Mouse (Mus musculus) neural tube, embryonic 11.5 days (tissue): ENCODE results near the gene Etv6. TPM values are rescaled to one million over a fixed set of nuclear protein-coding genes. Genes with fewer than 3 reads are reported as not detected.

Experiments
- ATAC-seq: fragments of 200-750 bp; cut with Nextera tagmentation; 2 replicates; pipeline ENCODE4 v1.8.0; 2017; ENCODE audit warnings: moderate number of reproducible peaks, mild to moderate bottlenecking, moderate TSS enrichment, moderate library complexity; ENCODE audit not compliant: insufficient read depth, low FRiP score, low TSS enrichment
- DNase-seq: peaks from one replicate; pipeline ENCODE4 v3.0.0-alpha.2; 2015; ENCODE audit warnings: low spot score
- H3K27ac ChIP-seq: fragments of 300-500 bp; sonication (generic); 2 replicates; pipeline ENCODE4 v1.5.1; 2014; ENCODE audit warnings: low read depth, mild to moderate bottlenecking, low read length
- H3K27me3 ChIP-seq: fragments of 300-500 bp; sonication (generic); 2 replicates; pipeline ENCODE4 v1.6.1; 2014; ENCODE audit warnings: mild to moderate bottlenecking, low read length, mixed read lengths; ENCODE audit not compliant: control insufficient read depth, insufficient read depth
- H3K36me3 ChIP-seq: fragments of 300-500 bp; sonication (generic); 2 replicates; pipeline ENCODE4 v1.6.1; 2014; ENCODE audit warnings: mild to moderate bottlenecking, low read length, moderate library complexity, mixed read lengths; ENCODE audit not compliant: control insufficient read depth, insufficient read depth
- H3K4me1 ChIP-seq: fragments of 300-500 bp; sonication (generic); 2 replicates; pipeline ENCODE4 v1.6.1; 2014; ENCODE audit warnings: low read length, mixed read lengths; ENCODE audit not compliant: control insufficient read depth, insufficient read depth
- H3K4me2 ChIP-seq: fragments of 300-500 bp; sonication (generic); 2 replicates; pipeline ENCODE4 v1.6.1; 2014; ENCODE audit warnings: low read depth, mild to moderate bottlenecking, moderate library complexity
- H3K4me3 ChIP-seq: fragments of 300-500 bp; sonication (generic); 2 replicates; pipeline ENCODE4 v1.5.1; 2014; ENCODE audit warnings: low read depth, low read length
- H3K9ac ChIP-seq: fragments of 300-500 bp; sonication (generic); 2 replicates; pipeline ENCODE4 v1.6.1; 2014; ENCODE audit warnings: mild to moderate bottlenecking, low read length
- H3K9me3 ChIP-seq: fragments of 300-500 bp; sonication (generic); 2 replicates; pipeline ENCODE4 v1.6.1; 2016; ENCODE audit warnings: low read length; ENCODE audit not compliant: control insufficient read depth
- WGBS: fragments of 180-500 bp; shearing (Covaris S2); extraction: QIAGEN DNeasy Blood & Tissue Kit; methylation state at CpG from one replicate; pipeline ENCODE4 v1.1.7; 2014; 5-methylcytosine and 5-hydroxymethylcytosine counted together
- polyA plus RNA-seq: library from polyadenylated mRNA; unstranded; fragments of >200 nt; fragmentation: Nextera tagmentation; extraction: Ambion mirVana; gene quantifications from 2 replicates; pipeline ENCODE4 v1.2.1, GENCODE M21; 2014

The Etv6 gene
- polyA plus RNA-seq, 1 experiment from 2014 or later: 16.9 TPM

DNA sequence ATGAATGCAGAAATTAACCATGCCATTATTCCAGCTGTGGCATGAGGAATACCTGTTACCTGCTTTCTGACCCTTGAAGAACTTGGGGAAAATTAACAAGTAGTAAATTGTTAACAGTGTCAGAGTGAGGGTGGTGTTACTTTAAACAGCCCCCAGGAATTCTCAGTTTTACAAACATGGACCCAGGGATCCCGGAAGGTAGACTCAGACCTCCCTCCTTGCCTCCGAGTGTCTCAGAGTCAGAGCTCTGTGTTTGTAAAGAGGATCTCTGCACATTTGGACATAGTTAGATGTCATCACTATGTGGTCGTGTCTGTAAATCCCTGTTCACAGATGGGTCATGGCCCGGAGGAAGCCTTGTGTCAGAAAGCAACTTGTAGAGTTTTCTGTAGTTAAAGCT lies 124.2 kb downstream of the Etv6 start:
- WGBS: 88% methylated on average over 4 of the region's 4 CpGs
- H3K36me3 ChIP-seq: no peaks in the 10 kb centered on the region
- H3K4me3 ChIP-seq: no peak overlapping the region
- no peak overlapping the region for H3K27ac ChIP-seq
- no peak overlapping the region for H3K4me2 ChIP-seq
- peaks cover 19% of the 10 kb centered on the region for H3K4me1 ChIP-seq
- no peak for ATAC-seq
- no peaks in the 10 kb centered on the region for H3K9me3 ChIP-seq
- no peak overlapping the region for H3K9ac ChIP-seq
- DNase-seq: no peak
- no peaks in the 10 kb centered on the region for H3K27me3 ChIP-seq

DNA sequence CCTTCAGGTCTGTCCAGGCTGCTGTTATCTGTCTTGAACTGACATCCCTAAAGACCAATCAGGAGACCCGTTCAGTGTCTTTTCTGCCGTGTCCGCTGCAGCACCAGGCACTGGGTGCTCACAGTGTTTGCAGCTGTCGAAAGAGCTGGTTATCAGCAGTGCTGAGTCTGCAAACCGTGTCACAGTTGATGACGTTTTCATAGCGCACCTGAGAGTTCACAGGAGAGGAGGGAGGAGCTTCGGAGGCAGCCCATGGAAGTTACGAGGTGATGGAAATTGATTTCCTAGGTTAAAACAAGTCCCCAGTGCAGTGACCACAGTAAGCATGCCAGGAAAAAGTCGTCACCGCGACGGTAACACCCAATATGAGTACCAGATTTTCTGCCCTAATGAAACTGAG lies 125.5 kb downstream of the Etv6 start:
- no peak for ATAC-seq
- Histone ChIP-seq H3K4me3 (no peak overlapping the region), H3K4me2 (no peak overlapping the region), H3K4me1 (peaks cover 13% of the 10 kb centered on the region), H3K27ac (no peak overlapping the region), H3K9ac (no peak overlapping the region), H3K9me3 (no peaks in the 10 kb centered on the region), H3K27me3 (no peaks in the 10 kb centered on the region), H3K36me3 (no peaks in the 10 kb centered on the region)
- WGBS: 79% methylated on average over 13 of the region's 13 CpGs
- no peak for DNase-seq

DNA sequence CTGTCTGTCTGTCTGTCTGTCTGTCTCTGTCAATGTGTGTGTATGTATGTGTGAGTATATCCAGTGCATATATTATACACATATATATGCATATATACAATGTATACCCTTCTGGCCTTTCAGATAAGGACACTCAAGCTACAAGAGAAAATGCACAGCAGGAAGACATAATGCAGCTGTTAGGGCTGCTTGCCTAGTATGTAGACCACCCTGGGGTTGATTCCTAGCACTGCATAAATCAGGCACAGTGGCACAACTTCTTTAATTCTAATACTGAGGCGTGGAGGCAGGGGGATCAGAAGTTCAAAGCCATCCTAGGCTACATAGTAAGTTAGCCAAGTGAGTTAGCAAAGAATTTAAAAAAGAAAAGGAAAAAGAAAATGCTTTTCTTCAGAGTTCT lies 127.8 kb downstream of the Etv6 start:
- no peak for ATAC-seq
- 91% methylated on average over 1 of the region's 1 CpGs for WGBS
- Histone ChIP-seq H3K4me3 (no peak overlapping the region), H3K36me3 (no peaks in the 10 kb centered on the region), H3K9ac (no peak overlapping the region), H3K4me2 (no peak overlapping the region), H3K4me1 (no peaks in the 10 kb centered on the region), H3K27ac (no peak overlapping the region), H3K9me3 (no peaks in the 10 kb centered on the region), H3K27me3 (no peaks in the 10 kb centered on the region)
- DNase-seq: no peak

DNA sequence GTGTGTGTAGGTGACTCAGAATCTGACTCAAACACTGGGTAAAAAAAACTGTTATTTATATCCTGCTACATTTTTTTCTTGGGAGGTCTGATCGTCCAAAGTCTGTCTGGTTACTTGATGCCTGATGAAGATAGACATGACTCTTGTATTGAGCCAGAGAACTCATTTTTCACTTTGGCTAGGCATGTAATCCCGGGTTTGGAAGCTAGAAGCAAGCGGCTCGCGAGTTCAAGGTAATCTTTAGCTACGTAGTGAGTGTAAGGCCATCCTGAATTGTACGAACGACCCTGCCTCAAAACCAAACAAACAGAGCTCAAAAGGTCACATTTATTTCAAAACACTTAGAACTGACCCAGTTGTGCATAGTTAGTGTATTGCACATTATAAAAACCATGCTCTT lies 128.9 kb downstream of the Etv6 start:
- WGBS: 87% methylated on average over 8 of the region's 8 CpGs
- no peak overlapping the region for H3K27ac ChIP-seq
- no peak overlapping the region for H3K4me3 ChIP-seq
- no peaks in the 10 kb centered on the region for H3K9me3 ChIP-seq
- no peak overlapping the region for H3K4me2 ChIP-seq
- no peak overlapping the region for H3K9ac ChIP-seq
- H3K36me3 ChIP-seq: no peaks in the 10 kb centered on the region
- no peak for DNase-seq
- no peak for ATAC-seq
- H3K27me3 ChIP-seq: no peaks in the 10 kb centered on the region
- no peaks in the 10 kb centered on the region for H3K4me1 ChIP-seq

DNA sequence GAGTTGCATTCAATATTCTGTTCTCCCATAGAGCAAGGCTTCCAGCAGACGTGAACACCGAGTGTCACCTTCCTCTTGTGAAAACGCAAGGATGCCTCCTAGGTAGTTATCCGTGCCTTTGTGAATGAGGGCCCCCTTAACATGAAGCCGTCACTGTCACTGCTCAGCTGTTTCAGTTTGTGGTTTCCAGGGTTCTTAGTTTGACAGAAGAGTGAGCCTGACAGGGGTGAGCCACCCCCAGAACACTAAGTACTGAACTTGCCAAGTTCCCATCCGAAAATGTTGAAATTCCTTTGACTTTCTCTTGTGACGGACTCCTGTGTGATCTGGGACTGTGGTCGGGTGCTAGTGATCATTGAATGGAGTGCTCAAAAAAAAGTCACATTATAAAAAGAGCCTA lies 129.5 kb downstream of the Etv6 start:
- WGBS: 80% methylated on average over 8 of the region's 8 CpGs
- Histone ChIP-seq H3K9me3 (no peaks in the 10 kb centered on the region), H3K27me3 (no peaks in the 10 kb centered on the region), H3K9ac (no peak overlapping the region), H3K4me1 (no peaks in the 10 kb centered on the region), H3K36me3 (no peaks in the 10 kb centered on the region), H3K27ac (no peak overlapping the region), H3K4me2 (no peak overlapping the region), H3K4me3 (no peak overlapping the region)
- no peak for ATAC-seq
- no peak for DNase-seq

DNA sequence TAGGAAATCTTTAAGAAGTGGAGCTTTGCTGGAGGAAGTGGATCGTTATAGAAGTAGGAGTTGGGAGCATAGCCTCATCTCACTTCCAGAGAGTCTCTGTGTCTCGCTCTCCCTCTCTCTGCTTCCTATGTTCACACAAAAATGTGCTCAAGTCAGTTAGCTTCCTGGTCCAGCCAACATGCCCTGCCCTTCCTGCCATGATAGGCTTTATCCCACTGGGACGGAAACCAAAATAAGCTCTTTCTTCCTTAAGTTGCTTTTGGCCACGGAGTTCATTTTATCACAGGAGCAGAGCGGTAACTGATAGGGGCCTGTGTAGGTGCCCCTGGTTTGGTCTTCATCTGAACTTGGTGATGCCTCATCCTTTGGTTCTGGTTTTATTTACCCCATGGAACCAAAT lies 132.5 kb downstream of the Etv6 start:
- no peak overlapping the region for H3K27ac ChIP-seq
- H3K4me1 ChIP-seq: no peaks in the 10 kb centered on the region
- no peak overlapping the region for H3K4me2 ChIP-seq
- 82% methylated on average over 5 of the region's 5 CpGs for whole genome bisulfite sequencing
- H3K9me3 ChIP-seq: no peaks in the 10 kb centered on the region
- no peaks in the 10 kb centered on the region for H3K27me3 ChIP-seq
- no peak for DNase-seq
- H3K36me3 ChIP-seq: no peaks in the 10 kb centered on the region
- ATAC-seq: no peak
- H3K9ac ChIP-seq: no peak overlapping the region
- H3K4me3 ChIP-seq: no peak overlapping the region

DNA sequence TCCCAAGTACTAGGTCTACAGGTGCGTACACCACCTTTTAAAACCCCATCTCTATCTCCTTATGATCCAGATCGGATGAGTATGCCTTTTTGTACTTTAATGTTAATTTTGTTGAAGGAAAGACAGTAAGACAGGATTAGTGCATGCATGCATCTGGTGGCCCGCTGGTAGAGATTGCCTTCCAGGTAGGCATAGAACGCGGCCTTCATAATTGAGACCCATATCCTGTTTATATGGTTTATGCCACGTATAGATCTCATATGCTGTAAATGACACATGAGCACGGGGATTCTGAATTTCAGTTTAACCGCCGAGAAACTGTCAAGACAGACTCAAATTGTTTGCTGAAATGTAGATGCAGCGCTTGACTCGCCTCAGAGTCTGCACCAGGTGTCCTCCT lies 133.3 kb downstream of the Etv6 start:
- ATAC-seq (no peak), DNase-seq (no peak)
- H3K4me2 ChIP-seq: no peak overlapping the region
- no peak overlapping the region for H3K9ac ChIP-seq
- no peaks in the 10 kb centered on the region for H3K9me3 ChIP-seq
- no peak overlapping the region for H3K27ac ChIP-seq
- H3K4me1 ChIP-seq: no peaks in the 10 kb centered on the region
- no peak overlapping the region for H3K4me3 ChIP-seq
- H3K27me3 ChIP-seq: no peaks in the 10 kb centered on the region
- H3K36me3 ChIP-seq: no peaks in the 10 kb centered on the region
- WGBS: 93% methylated on average over 11 of the region's 11 CpGs

DNA sequence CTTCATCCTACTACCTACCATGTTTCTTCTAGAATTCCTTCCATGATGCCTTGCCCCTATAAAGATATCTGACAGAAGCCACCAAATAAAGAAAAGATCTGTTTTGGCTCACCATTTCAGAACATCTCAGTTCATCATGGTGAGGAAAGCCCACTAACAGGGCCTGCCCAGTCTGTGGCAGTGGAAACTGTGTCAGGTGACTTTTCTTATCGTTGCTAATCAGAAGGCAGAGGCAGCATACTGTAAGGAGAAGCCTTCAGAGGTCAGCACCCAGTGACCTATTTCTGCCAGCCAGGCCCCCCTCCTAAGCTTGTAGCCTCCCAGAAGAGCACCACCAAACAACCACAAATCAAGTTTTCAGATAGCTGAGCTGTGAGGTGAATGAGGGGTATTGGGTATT lies 135.7 kb downstream of the Etv6 start:
- no peaks in the 10 kb centered on the region for H3K27me3 ChIP-seq
- H3K4me3 ChIP-seq: no peak overlapping the region
- ATAC-seq: no peak
- H3K9ac ChIP-seq: no peak overlapping the region
- DNase-seq: no peak
- H3K27ac ChIP-seq: no peak overlapping the region
- H3K4me1 ChIP-seq: no peaks in the 10 kb centered on the region
- 82% methylated on average over 1 of the region's 1 CpGs for WGBS
- H3K36me3 ChIP-seq: no peaks in the 10 kb centered on the region
- no peaks in the 10 kb centered on the region for H3K9me3 ChIP-seq
- H3K4me2 ChIP-seq: no peak overlapping the region

DNA sequence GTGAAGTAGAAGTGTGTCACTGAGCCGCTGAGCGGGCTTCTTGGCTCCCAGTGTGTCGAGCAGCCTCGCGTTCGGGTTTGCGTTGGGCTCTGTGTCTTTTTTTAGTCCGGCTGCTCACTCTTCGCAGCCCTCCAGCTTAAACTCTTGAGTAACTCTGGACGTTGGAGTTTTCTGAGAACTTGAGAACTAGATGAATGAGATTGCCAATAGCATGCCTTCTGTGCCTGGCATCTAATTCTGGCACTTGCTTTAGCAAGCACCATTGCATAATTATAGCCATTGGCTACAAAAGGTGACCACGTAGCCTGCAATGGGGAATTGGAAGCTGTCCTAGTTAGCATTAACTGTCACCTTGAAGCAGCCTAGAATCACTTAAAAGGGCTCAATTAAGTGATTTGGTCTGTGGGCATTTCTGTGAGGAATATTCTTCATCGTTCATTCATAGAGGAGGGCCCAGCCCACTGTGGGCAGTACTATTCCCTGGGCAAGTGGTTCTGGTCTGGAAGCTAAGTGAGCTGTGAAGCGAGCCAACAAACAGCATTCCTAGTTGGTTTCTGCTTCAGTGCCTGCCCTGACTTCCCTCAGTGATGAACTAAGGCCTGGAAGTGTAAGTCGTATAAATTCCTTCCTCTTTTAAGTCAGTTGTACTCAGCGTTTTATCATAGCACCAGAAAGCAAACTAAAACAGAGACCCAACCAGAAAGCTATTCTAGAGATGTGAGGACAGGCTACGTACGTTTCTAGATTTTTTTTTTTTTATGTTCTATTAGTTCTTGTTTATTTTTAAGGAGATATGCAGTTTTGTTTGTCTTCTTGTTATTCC lies 136.6 kb downstream of the Etv6 start:
- Histone ChIP-seq H3K9me3 (no peaks in the 10 kb centered on the region), H3K27ac (no peak overlapping the region), H3K36me3 (no peaks in the 10 kb centered on the region), H3K4me3 (no peak overlapping the region), H3K27me3 (no peaks in the 10 kb centered on the region), H3K4me2 (no peak overlapping the region), H3K4me1 (no peaks in the 10 kb centered on the region), H3K9ac (no peak overlapping the region)
- ATAC-seq (no peak), DNase-seq (no peak)
- 90% methylated on average over 17 of the region's 17 CpGs for WGBS
